Mouse (Mus musculus) retina, postnatal 7 days (tissue): ENCODE measurements at regions not wholly inside any gene's neighbourhood (a gene's known extent, or its start where the extent isn't known, plus 50 kb on each side); places are given as distances from the start of the nearest gene placed in this dataset.

Experiments
- DNase-seq: peaks from one replicate; pipeline ENCODE4 v3.0.0-alpha.2; 2012; ENCODE audit warnings: low read depth, low spot score

- no peak for DNase-seq
Measured at GRCm38 (mm10) chr3:148659024-148659423, 331.3 kb downstream of the Adgrl2 start.

GRCm38 (mm10) chr3:148658368-148658767 is 332.0 kb downstream of the Adgrl2 start:
- no peak for DNase-seq

GRCm38 (mm10) chr3:148656187-148656586 is 334.2 kb downstream of the Adgrl2 start:
- no peak for DNase-seq

GRCm38 (mm10) chr3:148650241-148650640 is 340.1 kb downstream of the Adgrl2 start:
- DNase-seq: no peak

GRCm38 (mm10) chr3:148644924-148645323 is 345.4 kb downstream of the Adgrl2 start:
- no peak for DNase-seq

- no peak for DNase-seq
Measured at GRCm38 (mm10) chr3:148641581-148641980, 348.8 kb downstream of the Adgrl2 start.

- DNase-seq: no peak
Measured at GRCm38 (mm10) chr3:148640680-148641101, 349.7 kb downstream of the Adgrl2 start.

- DNase-seq: no peak
Measured at GRCm38 (mm10) chr3:148635101-148635500, 355.3 kb downstream of the Adgrl2 start.

GRCm38 (mm10) chr3:148634352-148634751 is 356.0 kb downstream of the Adgrl2 start:
- DNase-seq: no peak

GRCm38 (mm10) chr3:148633291-148633690 is 357.1 kb downstream of the Adgrl2 start:
- no peak for DNase-seq

- no peak for DNase-seq
Measured at GRCm38 (mm10) chr3:148632449-148632848, 357.9 kb downstream of the Adgrl2 start.

GRCm38 (mm10) chr3:148631415-148632192 is 358.8 kb downstream of the Adgrl2 start:
- DNase-seq: no peak

GRCm38 (mm10) chr3:148630865-148631264 is 359.5 kb downstream of the Adgrl2 start:
- no peak for DNase-seq

GRCm38 (mm10) chr3:148614971-148615671 is 375.2 kb downstream of the Adgrl2 start:
- DNase-seq: no peak

GRCm38 (mm10) chr3:148613443-148613842 is 376.9 kb downstream of the Adgrl2 start:
- DNase-seq: no peak

GRCm38 (mm10) chr3:148603276-148603675 is 387.1 kb downstream of the Adgrl2 start:
- no peak for DNase-seq

- no peak for DNase-seq
Measured at GRCm38 (mm10) chr3:148602730-148603255, 387.6 kb downstream of the Adgrl2 start.

- no peak for DNase-seq
Measured at GRCm38 (mm10) chr3:148595561-148595960, 394.8 kb downstream of the Adgrl2 start.

GRCm38 (mm10) chr3:148589556-148589955 is 400.8 kb downstream of the Adgrl2 start:
- DNase-seq: no peak

- no peak for DNase-seq
Measured at GRCm38 (mm10) chr3:148575735-148576134, 414.6 kb downstream of the Adgrl2 start.

GRCm38 (mm10) chr3:148572493-148572892 is 417.9 kb downstream of the Adgrl2 start:
- no peak for DNase-seq

GRCm38 (mm10) chr3:148564716-148565115 is 425.6 kb downstream of the Adgrl2 start:
- DNase-seq: no peak

GRCm38 (mm10) chr3:148561211-148561610 is 429.1 kb downstream of the Adgrl2 start:
- DNase-seq: no peak
